Mouse (Mus musculus) heart, embryonic 15.5 days (tissue): Measurements from ENCODE around the gene Prpf39. TPM values are rescaled to one million over a fixed set of nuclear protein-coding genes. Genes with fewer than 3 reads are reported as not detected.

ENCODE experiments used
- ATAC-seq: fragments of 200-750 bp; cut with Nextera tagmentation; replicated peaks from 2 replicates; pipeline ENCODE4 v1.8.0; 2017; ENCODE audit warnings: low read depth, moderate TSS enrichment; ENCODE audit not compliant: insufficient number of reproducible peaks, insufficient read depth, low FRiP score
- H3K27ac ChIP-seq: fragments of 300-500 bp; sonication (generic); 2 replicates; pipeline ENCODE4 v1.5.1; 2015; ENCODE audit warnings: mild to moderate bottlenecking, inconsistent platforms
- H3K27me3 ChIP-seq: fragments of 300-500 bp; sonication (generic); 2 replicates; pipeline ENCODE4 v1.6.1; 2015; ENCODE audit warnings: inconsistent platforms
- H3K36me3 ChIP-seq: fragments of 300-500 bp; sonication (generic); 2 replicates; pipeline ENCODE4 v1.6.1; 2015; ENCODE audit warnings: mild to moderate bottlenecking, inconsistent platforms
- H3K4me1 ChIP-seq: fragments of 300-500 bp; sonication (generic); replicated peaks from 2 replicates; pipeline ENCODE4 v1.6.1; 2015; ENCODE audit warnings: inconsistent platforms
- H3K4me2 ChIP-seq: fragments of 300-500 bp; sonication (generic); 2 replicates; pipeline ENCODE4 v1.6.1; 2015; ENCODE audit warnings: inconsistent platforms, mild to moderate bottlenecking, moderate library complexity
- H3K4me3 ChIP-seq: fragments of 300-500 bp; sonication (generic); 2 replicates; pipeline ENCODE4 v1.5.1; 2015; ENCODE audit warnings: mild to moderate bottlenecking, inconsistent platforms
- H3K9ac ChIP-seq: fragments of 300-500 bp; sonication (generic); 2 replicates; pipeline ENCODE4 v1.6.1; 2015; ENCODE audit warnings: mild to moderate bottlenecking, inconsistent platforms
- H3K9me3 ChIP-seq: fragments of 300-500 bp; sonication (generic); replicated peaks from 2 replicates; pipeline ENCODE4 v1.6.1; 2016; ENCODE audit warnings: inconsistent platforms
- WGBS: fragments of 180-500 bp; shearing (Covaris S2); methylation state at CpG from one replicate; pipeline ENCODE4 v1.1.7; 2015; ENCODE audit warnings: mixed read lengths; 5-methylcytosine and 5-hydroxymethylcytosine counted together
- polyA plus RNA-seq: library from polyadenylated mRNA; unstranded; fragments of >200 nt; fragmentation: Nextera tagmentation; extraction: Ambion mirVana; gene quantifications from 2 replicates; pipeline ENCODE4 v1.2.1, GENCODE M21; 2015

The Prpf39 gene
- 27.8 and 31.2 TPM in 2 replicates for polyA plus RNA-seq

- peaks cover 23% of the 10 kb centered on the region for H3K4me1 ChIP-seq
- no peaks in the 10 kb centered on the region for H3K9me3 ChIP-seq
- H3K27me3 ChIP-seq, result no peaks in the 10 kb centered on the region
- peak; percentile 92 for ATAC-seq
- H3K36me3 ChIP-seq, result no peaks in the 10 kb centered on the region
- peak within 1 kb of the TSS; percentile 69 for H3K4me2 ChIP-seq
- peak within 1 kb of the TSS; percentile 88 for H3K9ac ChIP-seq
- under 1% methylated on average over 65 of the region's 65 CpGs for WGBS
- H3K27ac ChIP-seq, result peak within 1 kb of the TSS; percentile 87
- peak within 1 kb of the TSS; percentile 76 for H3K4me3 ChIP-seq
Observed at GRCm38 (mm10) chr12:65036190-65036870, at the start of gene Prpf39. Gene Prpf39, plus strand, starts transcription at chr12:65036333.

GRCm38 (mm10) chr12:65007725-65008124 is 28.4 kb upstream of the Prpf39 start:
- Histone ChIP-seq H3K4me2 (no peak overlapping the region), H3K4me3 (no peak overlapping the region), H3K9me3 (no peaks in the 10 kb centered on the region), H3K4me1 (no peaks in the 10 kb centered on the region), H3K9ac (no peak overlapping the region), H3K36me3 (peaks cover 65% of the 10 kb centered on the region), H3K27ac (no peak overlapping the region), H3K27me3 (no peaks in the 10 kb centered on the region)
- no peak for ATAC-seq
- WGBS, result 92% methylated on average over 3 of the region's 3 CpGs

DNA sequence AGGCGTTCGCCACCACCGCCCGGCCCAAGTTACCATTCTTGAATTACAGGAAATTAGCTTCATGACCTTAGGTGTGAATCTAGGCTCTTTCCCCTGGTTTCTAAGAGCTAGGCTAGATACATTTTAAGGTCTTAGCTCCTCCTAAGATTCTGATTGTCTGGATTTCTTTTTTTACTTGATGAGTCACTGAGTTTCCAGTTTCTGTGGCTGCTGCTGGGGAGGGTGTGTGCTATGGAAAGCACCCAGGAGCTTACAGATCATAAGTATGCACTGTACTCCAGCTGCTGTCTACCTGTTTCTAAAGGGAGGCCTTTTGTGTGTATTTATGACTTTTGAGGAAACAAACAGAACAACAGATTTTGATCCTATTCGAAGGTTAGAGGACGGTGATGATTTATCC is 13.3 kb upstream of the Prpf39 start:
- no peaks in the 10 kb centered on the region for H3K9me3 ChIP-seq
- 95% methylated on average over 6 of the region's 6 CpGs for WGBS
- H3K27me3 ChIP-seq, result no peaks in the 10 kb centered on the region
- no peak overlapping the region for H3K27ac ChIP-seq
- H3K4me3 ChIP-seq, result no peak overlapping the region
- ATAC-seq, result no peak
- no peaks in the 10 kb centered on the region for H3K4me1 ChIP-seq
- no peak overlapping the region for H3K4me2 ChIP-seq
- peaks cover 11% of the 10 kb centered on the region; the same call in 1 of the 2 replicates for H3K36me3 ChIP-seq
- H3K9ac ChIP-seq, result no peak overlapping the region

DNA sequence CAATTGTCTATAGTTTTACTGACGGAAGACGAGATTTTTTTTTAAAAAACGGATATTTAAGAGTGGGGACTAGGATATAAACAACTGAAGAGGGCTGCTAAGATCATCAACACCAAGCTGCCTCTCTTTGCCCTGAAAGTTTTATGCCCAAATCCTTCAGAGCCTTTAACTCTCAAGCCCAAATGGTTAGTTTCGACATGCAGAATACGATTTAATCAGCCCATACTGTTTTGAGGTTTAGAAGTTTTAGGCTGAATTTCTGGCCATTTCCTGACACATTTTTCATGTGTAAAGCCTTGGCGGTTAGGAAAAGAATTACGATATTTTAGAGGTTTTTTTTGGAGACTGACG is 319 bp upstream of the Prpf39 start:
- Histone ChIP-seq H3K27me3 (no peaks in the 10 kb centered on the region), H3K9me3 (no peaks in the 10 kb centered on the region), H3K9ac (no peak overlapping the region), H3K27ac (no peak overlapping the region), H3K36me3 (no peaks in the 10 kb centered on the region), H3K4me1 (peaks cover 23% of the 10 kb centered on the region), H3K4me3 (peak overlapping the region; percentile 76), H3K4me2 (peak overlapping the region; percentile 69)
- 49% methylated on average over 8 of the region's 8 CpGs for WGBS
- ATAC-seq, result no peak

DNA sequence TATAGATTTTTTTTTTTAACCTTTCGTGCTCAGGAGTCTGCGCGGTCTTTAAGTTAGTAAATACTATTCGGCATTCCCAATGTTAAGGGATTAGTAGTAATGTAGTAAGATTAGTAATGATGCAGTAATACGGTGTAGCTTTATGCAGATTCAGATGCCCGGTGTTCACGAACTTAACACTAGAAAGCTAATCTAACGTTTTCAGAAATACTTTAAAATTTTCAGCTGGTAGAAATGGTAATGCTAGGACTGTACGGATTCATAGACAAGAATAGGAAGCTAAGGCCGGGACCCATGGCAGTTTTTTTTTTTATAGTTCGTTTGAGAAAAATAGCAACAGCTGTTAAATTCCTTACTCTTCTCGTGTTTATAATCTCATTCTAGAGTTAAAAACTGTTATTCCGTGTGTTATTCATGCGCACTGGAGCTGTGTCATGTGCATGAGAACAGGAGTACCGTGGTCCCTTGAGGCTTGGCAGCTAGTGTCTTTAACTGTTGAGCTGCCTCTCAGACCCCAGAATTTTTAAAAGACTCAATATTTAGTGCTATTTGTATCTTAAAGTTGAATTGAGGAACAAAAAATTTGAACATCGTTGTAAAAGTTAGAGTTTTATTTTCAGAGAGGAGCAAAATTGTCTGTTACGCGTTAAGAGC is 886 bp downstream of the Prpf39 start:
- no peak for ATAC-seq
- H3K27ac ChIP-seq, result no peak overlapping the region
- 10% methylated on average over 18 of the region's 18 CpGs for WGBS

GRCm38 (mm10) chr12:65037546-65037937 is 1.4 kb downstream of the Prpf39 start:
- no peaks in the 10 kb centered on the region for H3K9me3 ChIP-seq
- peak overlapping the region; percentile 69 for H3K4me2 ChIP-seq
- H3K27ac ChIP-seq, result no peak overlapping the region
- ATAC-seq, result no peak
- 16% methylated on average over 4 of the region's 4 CpGs for WGBS
- no peaks in the 10 kb centered on the region for H3K27me3 ChIP-seq
- H3K4me1 ChIP-seq, result peaks cover 23% of the 10 kb centered on the region
- H3K36me3 ChIP-seq, result peaks cover 2% of the 10 kb centered on the region; the same call in 1 of the 2 replicates
- H3K9ac ChIP-seq, result peak overlapping the region; percentile 88
- peak overlapping the region; percentile 76 for H3K4me3 ChIP-seq

More for the DNA sequence above, 886 bp downstream of the Prpf39 start:
- Histone ChIP-seq H3K36me3 (no peaks in the 10 kb centered on the region), H3K4me2 (peak overlapping the region; percentile 69), H3K4me3 (peak overlapping the region; percentile 76), H3K9me3 (no peaks in the 10 kb centered on the region), H3K4me1 (peaks cover 23% of the 10 kb centered on the region), H3K9ac (peak overlapping the region; percentile 88), H3K27me3 (no peaks in the 10 kb centered on the region)

DNA sequence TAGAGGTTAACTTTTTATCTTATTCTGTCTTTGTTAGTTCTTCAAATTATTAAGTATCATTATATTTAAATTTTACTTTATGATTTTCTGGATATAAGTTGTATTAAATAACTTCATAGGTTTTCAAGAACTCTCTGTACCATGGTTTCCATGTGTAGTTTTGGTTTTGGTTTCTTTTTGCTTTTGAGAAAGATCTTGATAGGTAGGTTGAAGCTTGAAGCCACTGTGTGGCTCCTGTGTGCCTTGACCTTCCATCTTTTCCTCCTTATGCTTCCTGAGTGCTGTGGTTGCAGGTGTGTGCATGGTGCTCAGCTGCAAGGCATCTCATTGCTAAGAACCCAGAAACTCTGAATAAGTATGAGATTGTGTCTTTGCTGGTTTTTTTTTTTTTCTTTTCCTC is 12.7 kb downstream of the Prpf39 start:
- H3K36me3 ChIP-seq, result peaks cover 31% of the 10 kb centered on the region
- H3K4me3 ChIP-seq, result no peak overlapping the region
- no peaks in the 10 kb centered on the region for H3K4me1 ChIP-seq
- H3K4me2 ChIP-seq, result no peak overlapping the region
- H3K27ac ChIP-seq, result no peak overlapping the region
- no peaks in the 10 kb centered on the region for H3K9me3 ChIP-seq
- no peak for ATAC-seq
- H3K9ac ChIP-seq, result no peak overlapping the region
- H3K27me3 ChIP-seq, result no peaks in the 10 kb centered on the region

GRCm38 (mm10) chr12:65058203-65058602 is 22.1 kb downstream of the Prpf39 start:
- no peaks in the 10 kb centered on the region for H3K4me1 ChIP-seq
- peaks cover 58% of the 10 kb centered on the region for H3K36me3 ChIP-seq
- WGBS, result 75% methylated on average over 2 of the region's 2 CpGs
- H3K27ac ChIP-seq, result no peak overlapping the region
- ATAC-seq, result no peak
- no peak overlapping the region for H3K4me3 ChIP-seq
- no peak overlapping the region for H3K9ac ChIP-seq
- H3K9me3 ChIP-seq, result no peaks in the 10 kb centered on the region
- H3K27me3 ChIP-seq, result no peaks in the 10 kb centered on the region
- H3K4me2 ChIP-seq, result no peak overlapping the region

DNA sequence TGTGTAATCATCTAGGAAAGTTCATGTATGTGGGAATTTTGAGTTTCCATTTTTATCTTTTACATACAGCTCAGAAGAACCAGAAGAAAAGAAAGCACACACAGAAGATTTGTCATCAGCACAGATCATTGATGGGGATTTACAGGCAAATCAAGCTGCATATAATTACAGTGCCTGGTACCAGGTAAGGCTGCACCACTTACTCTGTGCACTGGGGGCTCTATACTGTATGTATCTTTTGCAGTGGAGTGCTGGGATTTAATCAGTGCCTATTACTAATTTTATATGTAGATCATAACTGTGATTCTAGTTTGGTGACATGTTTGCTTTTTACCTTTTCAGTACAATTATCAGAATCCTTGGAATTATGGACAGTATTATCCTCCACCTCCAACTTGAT is 24.9 kb downstream of the Prpf39 start:
- H3K4me1 ChIP-seq, result no peaks in the 10 kb centered on the region
- no peak for ATAC-seq
- no peaks in the 10 kb centered on the region for H3K9me3 ChIP-seq
- no peak overlapping the region for H3K27ac ChIP-seq
- no peak overlapping the region for H3K9ac ChIP-seq
- peaks cover 61% of the 10 kb centered on the region for H3K36me3 ChIP-seq
- no peak overlapping the region for H3K4me3 ChIP-seq
- H3K27me3 ChIP-seq, result no peaks in the 10 kb centered on the region
- H3K4me2 ChIP-seq, result no peak overlapping the region

DNA sequence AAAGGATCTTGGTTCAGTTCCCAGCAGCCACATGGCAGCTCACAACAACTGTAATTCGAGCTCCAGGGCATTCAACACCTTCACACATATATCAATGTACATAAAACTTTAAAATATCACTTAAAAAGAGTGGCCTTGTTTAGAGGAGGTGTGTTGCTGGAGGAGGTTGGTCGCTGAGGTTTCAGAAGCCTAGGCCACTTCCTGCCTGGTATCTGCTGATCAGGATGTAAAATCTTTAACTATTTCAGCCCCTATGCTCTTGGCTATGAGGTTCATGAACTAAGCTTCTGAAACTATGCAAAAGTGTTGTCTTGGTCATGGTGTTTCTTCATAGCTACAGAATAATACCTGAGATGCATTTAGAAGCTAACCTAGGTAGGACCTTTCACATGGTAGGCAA is 29.1 kb downstream of the Prpf39 start:
- H3K27ac ChIP-seq, result no peak overlapping the region
- no peak overlapping the region for H3K4me3 ChIP-seq
- no peak overlapping the region for H3K9ac ChIP-seq
- peaks cover 7% of the 10 kb centered on the region for H3K4me1 ChIP-seq
- H3K27me3 ChIP-seq, result no peaks in the 10 kb centered on the region
- H3K36me3 ChIP-seq, result peaks cover 58% of the 10 kb centered on the region
- H3K4me2 ChIP-seq, result no peak overlapping the region
- H3K9me3 ChIP-seq, result no peaks in the 10 kb centered on the region
- WGBS, result 57% methylated on average over 2 of the region's 2 CpGs
- no peak for ATAC-seq

DNA sequence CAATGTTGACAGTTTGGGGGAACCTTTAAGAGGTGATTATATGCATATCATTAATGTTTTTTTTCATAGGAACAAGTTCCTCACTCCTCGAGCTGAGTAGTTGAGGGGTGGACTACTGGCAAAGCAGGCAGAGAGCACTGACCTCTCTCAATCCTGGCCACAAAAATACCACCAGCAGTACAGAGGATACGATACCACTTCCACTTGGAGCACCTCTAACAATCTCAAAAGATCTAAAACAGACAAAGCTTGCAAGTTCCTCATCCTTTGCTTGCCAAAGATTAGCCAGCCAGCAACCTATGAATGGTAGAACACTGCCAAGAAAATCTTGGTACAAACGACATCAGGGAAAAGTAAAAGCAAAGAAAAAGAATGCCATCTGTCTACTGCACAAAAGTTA is 30.1 kb downstream of the Prpf39 start:
- Histone ChIP-seq H3K27ac (no peak overlapping the region), H3K4me1 (peaks cover 11% of the 10 kb centered on the region), H3K4me2 (no peak overlapping the region), H3K9ac (no peak overlapping the region), H3K36me3 (peaks cover 49% of the 10 kb centered on the region), H3K27me3 (no peaks in the 10 kb centered on the region), H3K9me3 (no peaks in the 10 kb centered on the region), H3K4me3 (no peak overlapping the region)
- 56% methylated on average over 3 of the region's 3 CpGs for WGBS
- ATAC-seq, result no peak

- H3K4me1 ChIP-seq, result peaks cover 14% of the 10 kb centered on the region
- H3K27me3 ChIP-seq, result no peaks in the 10 kb centered on the region
- H3K9ac ChIP-seq, result no peak overlapping the region
- no peak overlapping the region for H3K4me3 ChIP-seq
- H3K27ac ChIP-seq, result peak overlapping the region; percentile 81
- ATAC-seq, result no peak
- H3K4me2 ChIP-seq, result peak overlapping the region; percentile 24
- peaks cover 36% of the 10 kb centered on the region for H3K36me3 ChIP-seq
- H3K9me3 ChIP-seq, result no peaks in the 10 kb centered on the region
- 31% methylated on average over 4 of the region's 4 CpGs for WGBS
Observed at GRCm38 (mm10) chr12:65068409-65068808, 32.3 kb downstream of the Prpf39 start.
